Mouse (Mus musculus): ENCODE measurements around the gene Abcc5. TPM values are rescaled to one million over a fixed set of nuclear protein-coding genes. Genes with fewer than 3 reads are reported as not detected.
"Not testable (repeated sequence)": the region's sequence is repeated elsewhere in the genome, so short reads cannot be mapped to it uniquely, and the experiment has no call there.

The Abcc5 gene
- polyA plus RNA-seq, 1 experiment, result 21.3 TPM

GRCm38 (mm10) chr16:20405335-20405734, 20.9 kb downstream of the Abcc5 start:
- no peak overlapping the region for H3K27ac ChIP-seq (replicated peaks; ENCODE audit: low read depth, low read length)
- 0 out of 2 replicates have a peak, but pooled peaks cover 2% of the 10 kb centered on the region for H3K4me1 ChIP-seq (ENCODE audit: control insufficient read depth, insufficient read depth, insufficient read length, low read length)
- H3K4me3 ChIP-seq (ENCODE audit: insufficient read depth, low read depth, low read length), result no peak overlapping the region

- H3K4me3 ChIP-seq (ENCODE audit: insufficient read depth, low read depth, low read length), result no peak overlapping the region
- 0 out of 2 replicates have a peak, but pooled peaks cover 2% of the 10 kb centered on the region for H3K4me1 ChIP-seq (ENCODE audit: control insufficient read depth, insufficient read depth, insufficient read length, low read length)
- no peak overlapping the region for H3K27ac ChIP-seq (replicated peaks; ENCODE audit: low read depth, low read length)
Observed at GRCm38 (mm10) chr16:20403327-20403726, 22.9 kb downstream of the Abcc5 start.

GRCm38 (mm10) chr16:20401592-20401991, 24.6 kb downstream of the Abcc5 start:
- H3K4me3 ChIP-seq (ENCODE audit: insufficient read depth, low read depth, low read length), result no peak overlapping the region
- H3K27ac ChIP-seq (replicated peaks; ENCODE audit: low read depth, low read length), result no peak overlapping the region
- H3K4me1 ChIP-seq (ENCODE audit: control insufficient read depth, insufficient read depth, insufficient read length, low read length), result 0 out of 2 replicates have a peak, but pooled peaks cover 2% of the 10 kb centered on the region

- Histone ChIP-seq H3K4me1 (ENCODE audit: control insufficient read depth, insufficient read depth, insufficient read length, low read length) (0 out of 2 replicates have a peak, but pooled peaks cover 2% of the 10 kb centered on the region), H3K27ac (replicated peaks; ENCODE audit: low read depth, low read length) (no peak overlapping the region), H3K4me3 (ENCODE audit: insufficient read depth, low read depth, low read length) (no peak overlapping the region)
Observed at GRCm38 (mm10) chr16:20400707-20401591, 25.2 kb downstream of the Abcc5 start.

GRCm38 (mm10) chr16:20396851-20397250, 29.3 kb downstream of the Abcc5 start:
- H3K4me3 ChIP-seq (ENCODE audit: insufficient read depth, low read depth, low read length), result no peak overlapping the region
- H3K27ac ChIP-seq (replicated peaks; ENCODE audit: low read depth, low read length), result no peak overlapping the region
- no peaks in the 10 kb centered on the region for H3K4me1 ChIP-seq (ENCODE audit: control insufficient read depth, insufficient read depth, insufficient read length, low read length)

GRCm38 (mm10) chr16:20395216-20395907, 30.8 kb downstream of the Abcc5 start:
- Histone ChIP-seq H3K27ac (replicated peaks; ENCODE audit: low read depth, low read length) (no peak overlapping the region), H3K4me3 (ENCODE audit: insufficient read depth, low read depth, low read length) (no peak overlapping the region), H3K4me1 (ENCODE audit: control insufficient read depth, insufficient read depth, insufficient read length, low read length) (no peaks in the 10 kb centered on the region)

GRCm38 (mm10) chr16:20391753-20392152, 34.4 kb downstream of the Abcc5 start:
- no peaks in the 10 kb centered on the region for H3K4me1 ChIP-seq (ENCODE audit: control insufficient read depth, insufficient read depth, insufficient read length, low read length)
- H3K27ac ChIP-seq (replicated peaks; ENCODE audit: low read depth, low read length), result no peak overlapping the region
- H3K4me3 ChIP-seq (ENCODE audit: insufficient read depth, low read depth, low read length), result no peak overlapping the region

GRCm38 (mm10) chr16:20390233-20390632, 36.0 kb downstream of the Abcc5 start:
- H3K4me3 ChIP-seq (ENCODE audit: insufficient read depth, low read depth, low read length), result no peak overlapping the region
- H3K4me1 ChIP-seq (ENCODE audit: control insufficient read depth, insufficient read depth, insufficient read length, low read length), result no peaks in the 10 kb centered on the region
- no peak overlapping the region for H3K27ac ChIP-seq (replicated peaks; ENCODE audit: low read depth, low read length)

- Histone ChIP-seq H3K4me1 (ENCODE audit: control insufficient read depth, insufficient read depth, insufficient read length, low read length) (no peaks in the 10 kb centered on the region), H3K27ac (replicated peaks; ENCODE audit: low read depth, low read length) (no peak overlapping the region), H3K4me3 (ENCODE audit: insufficient read depth, low read depth, low read length) (no peak overlapping the region)
Observed at GRCm38 (mm10) chr16:20381031-20381430, 45.2 kb downstream of the Abcc5 start.

- Histone ChIP-seq H3K4me1 (ENCODE audit: control insufficient read depth, insufficient read depth, insufficient read length, low read length) (no peaks in the 10 kb centered on the region), H3K4me3 (ENCODE audit: insufficient read depth, low read depth, low read length) (no peak overlapping the region), H3K27ac (replicated peaks; ENCODE audit: low read depth, low read length) (no peak overlapping the region)
Observed at GRCm38 (mm10) chr16:20375341-20375740, 50.9 kb downstream of the Abcc5 start.

GRCm38 (mm10) chr16:20371731-20372130, 54.5 kb downstream of the Abcc5 start:
- Histone ChIP-seq H3K4me1 (ENCODE audit: control insufficient read depth, insufficient read depth, insufficient read length, low read length) (no peaks in the 10 kb centered on the region), H3K27ac (replicated peaks; ENCODE audit: low read depth, low read length) (no peak overlapping the region)

GRCm38 (mm10) chr16:20368221-20368620, 58.0 kb downstream of the Abcc5 start:
- Histone ChIP-seq H3K27ac (replicated peaks; ENCODE audit: low read depth, low read length) (no peak overlapping the region), H3K4me3 (ENCODE audit: insufficient read depth, low read depth, low read length) (no peak overlapping the region), H3K4me1 (ENCODE audit: control insufficient read depth, insufficient read depth, insufficient read length, low read length) (no peaks in the 10 kb centered on the region)

More at GRCm38 (mm10) chr16:20371731-20372130, 54.5 kb downstream of the Abcc5 start:
- no peak overlapping the region for H3K4me3 ChIP-seq (ENCODE audit: insufficient read depth, low read depth, low read length)

GRCm38 (mm10) chr16:20362121-20362520, 64.1 kb downstream of the Abcc5 start:
- Histone ChIP-seq H3K4me1 (ENCODE audit: control insufficient read depth, insufficient read depth, insufficient read length, low read length) (no peaks in the 10 kb centered on the region), H3K4me3 (ENCODE audit: insufficient read depth, low read depth, low read length) (no peak overlapping the region), H3K27ac (replicated peaks; ENCODE audit: low read depth, low read length) (no peak overlapping the region)

- H3K27ac ChIP-seq (replicated peaks; ENCODE audit: low read depth, low read length); H3K4me3 ChIP-seq (ENCODE audit: insufficient read depth, low read depth, low read length); H3K4me1 ChIP-seq (ENCODE audit: control insufficient read depth, insufficient read depth, insufficient read length, low read length): not testable (repeated sequence)
Observed at GRCm38 (mm10) chr16:20361496-20361895, 64.7 kb downstream of the Abcc5 start.

GRCm38 (mm10) chr16:20359643-20360295, 66.4 kb downstream of the Abcc5 start:
- no peaks in the 10 kb centered on the region for H3K4me1 ChIP-seq (ENCODE audit: control insufficient read depth, insufficient read depth, insufficient read length, low read length)
- no peak overlapping the region for H3K27ac ChIP-seq (replicated peaks; ENCODE audit: low read depth, low read length)
- H3K4me3 ChIP-seq (ENCODE audit: insufficient read depth, low read depth, low read length), result no peak overlapping the region

Data from brown adipose tissue, adult 24 weeks (tissue).